Mouse (Mus musculus): Measurements from ENCODE around the gene Dact2. TPM values are rescaled to one million over a fixed set of nuclear protein-coding genes. Genes with fewer than 3 reads are reported as not detected.

The Dact2 gene
- polyA plus RNA-seq, 1 experiment from 2014 or later = 12.9 TPM

DNA sequence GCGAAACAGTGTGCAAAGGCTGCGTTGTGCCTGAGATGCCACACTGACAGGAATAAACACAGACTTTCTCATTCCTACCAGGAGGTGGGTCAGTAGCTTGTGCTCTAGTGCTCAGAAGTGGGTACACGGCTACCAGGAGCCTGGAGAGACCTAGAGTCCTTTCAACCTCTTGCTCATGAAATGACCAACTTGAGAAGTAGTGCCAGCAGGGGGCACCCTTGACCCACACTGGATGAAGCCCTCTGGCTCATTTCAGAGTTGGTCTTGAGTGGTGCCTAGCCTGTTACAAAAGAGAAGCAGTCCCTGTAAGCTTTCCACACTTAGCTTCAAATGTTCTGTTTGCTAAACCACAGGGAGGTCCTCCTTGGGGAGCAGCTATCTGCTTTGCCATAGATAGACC is 28.5 kb upstream of the Dact2 start:
- Histone ChIP-seq H3K27ac (peak overlapping the region; percentile 68; the same call in 1 of the 2 replicates), H3K4me2 (no peak overlapping the region), H3K9me3 (replicated peaks) (no peaks in the 10 kb centered on the region), H3K9ac (no peak overlapping the region), H3K4me1 (peaks cover 16% of the 10 kb centered on the region), H3K36me3 (no peaks in the 10 kb centered on the region), H3K4me3 (replicated peaks) (no peak overlapping the region), H3K27me3 (peaks cover 63% of the 10 kb centered on the region)
- ATAC-seq (replicated peaks; ENCODE audit: low FRiP score) = peak; percentile 27
- 54% methylated on average over 3 of the region's 3 CpGs for WGBS

DNA sequence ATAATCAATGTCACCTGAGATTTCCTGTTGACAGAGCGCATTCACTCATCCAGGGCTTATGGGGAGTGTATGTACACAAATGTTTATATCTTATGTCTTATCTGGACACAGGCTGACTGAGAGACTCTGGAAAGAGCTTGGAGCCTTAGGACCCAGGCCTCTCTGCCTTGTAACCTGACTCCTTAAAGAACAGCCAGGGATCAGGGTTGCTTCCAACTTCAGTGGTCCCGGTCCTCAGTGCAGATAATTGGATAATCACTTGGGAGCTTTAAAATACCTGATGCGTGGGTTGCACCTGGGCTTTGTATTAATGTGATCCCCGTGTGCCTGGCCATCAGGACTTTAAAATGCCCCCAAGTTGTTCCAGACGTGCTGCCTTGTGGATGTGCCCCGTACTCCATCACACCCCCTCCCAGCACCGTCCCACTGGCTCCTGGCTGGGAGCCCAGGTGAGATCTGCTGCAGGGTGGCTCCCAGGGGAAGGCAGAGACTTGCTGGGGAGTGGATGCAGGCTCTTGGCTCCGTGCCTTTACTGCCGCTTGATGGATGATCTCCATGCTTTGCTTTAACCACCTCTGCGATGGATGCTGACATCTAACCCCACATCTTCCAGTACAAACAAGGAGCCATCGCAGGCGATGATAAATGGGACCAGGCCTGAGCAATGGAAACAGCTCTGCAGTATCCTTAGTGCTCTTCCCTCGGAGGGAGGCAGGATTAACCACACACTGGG is 26.8 kb upstream of the Dact2 start:
- H3K36me3 ChIP-seq = no peaks in the 10 kb centered on the region
- peaks cover 19% of the 10 kb centered on the region for H3K4me1 ChIP-seq
- WGBS = 12% methylated on average over 13 of the region's 13 CpGs
- H3K9ac ChIP-seq = no peak overlapping the region
- no peak overlapping the region for H3K4me3 ChIP-seq (replicated peaks)
- H3K27me3 ChIP-seq = peaks cover 55% of the 10 kb centered on the region
- H3K4me2 ChIP-seq = 0 out of 2 replicates have a peak overlapping the region, but pooled peaks have one; percentile 1
- H3K27ac ChIP-seq = peak overlapping the region; percentile 51
- ATAC-seq (replicated peaks; ENCODE audit: low FRiP score) = peak; percentile 70
- no peaks in the 10 kb centered on the region for H3K9me3 ChIP-seq (replicated peaks)

DNA sequence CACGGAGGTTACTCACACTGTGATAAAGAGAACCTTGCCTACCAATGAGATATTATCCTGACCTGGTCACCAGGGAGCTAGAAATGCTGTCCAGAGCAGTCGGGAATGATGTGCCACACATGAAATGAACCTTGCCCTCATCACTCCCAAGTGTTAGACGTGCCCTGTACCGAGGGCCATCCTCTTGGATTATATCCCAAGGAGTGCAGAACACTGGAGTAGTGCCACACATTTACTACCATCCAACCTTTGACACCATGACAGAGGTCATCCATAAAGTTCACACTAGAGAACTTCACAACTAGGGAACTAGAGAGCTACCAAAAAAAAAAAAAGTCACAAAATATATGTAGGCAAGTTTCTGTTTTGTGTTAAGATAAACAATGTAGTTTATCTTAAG is 24.3 kb upstream of the Dact2 start:
- peaks cover 33% of the 10 kb centered on the region for H3K27me3 ChIP-seq
- no peak for ATAC-seq (replicated peaks; ENCODE audit: low FRiP score)

DNA sequence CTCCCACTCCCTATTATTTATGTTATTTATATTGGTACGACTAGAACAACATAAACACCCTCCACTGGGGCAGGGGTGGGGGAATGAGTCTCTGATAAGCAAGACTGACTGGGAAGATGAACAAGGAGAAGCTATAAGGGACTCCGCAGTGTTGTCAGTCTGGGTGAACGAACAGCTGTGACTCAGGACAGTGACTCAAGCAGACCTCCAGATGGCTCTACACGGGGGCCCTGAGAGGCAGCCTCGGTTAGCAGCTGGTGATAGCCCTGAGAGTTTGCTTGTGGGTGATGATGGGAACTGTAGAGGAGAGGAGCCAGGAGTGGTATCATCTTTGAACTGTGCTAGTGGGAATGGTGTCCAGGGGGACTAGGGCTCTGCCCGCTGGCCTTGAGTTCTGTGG is 23.5 kb upstream of the Dact2 start:
- peaks cover 26% of the 10 kb centered on the region for H3K27me3 ChIP-seq
- 45% methylated on average over 6 of the region's 6 CpGs for WGBS
- H3K36me3 ChIP-seq = no peaks in the 10 kb centered on the region
- no peak overlapping the region for H3K9ac ChIP-seq
- H3K4me3 ChIP-seq (replicated peaks) = no peak overlapping the region
- H3K4me1 ChIP-seq = peaks cover 19% of the 10 kb centered on the region
- no peaks in the 10 kb centered on the region for H3K9me3 ChIP-seq (replicated peaks)
- ATAC-seq (replicated peaks; ENCODE audit: low FRiP score) = no peak; the same call in 1 of the 2 replicates
- no peak overlapping the region for H3K4me2 ChIP-seq
- no peak overlapping the region for H3K27ac ChIP-seq

More for the DNA sequence above, 24.3 kb upstream of the Dact2 start:
- H3K9me3 ChIP-seq (replicated peaks) = no peaks in the 10 kb centered on the region
- no peak overlapping the region for H3K9ac ChIP-seq
- no peak overlapping the region for H3K4me3 ChIP-seq (replicated peaks)
- no peaks in the 10 kb centered on the region for H3K36me3 ChIP-seq
- no peak overlapping the region for H3K4me2 ChIP-seq
- H3K27ac ChIP-seq = no peak overlapping the region
- peaks cover 19% of the 10 kb centered on the region for H3K4me1 ChIP-seq
- WGBS = 56% methylated on average over 4 of the region's 4 CpGs

DNA sequence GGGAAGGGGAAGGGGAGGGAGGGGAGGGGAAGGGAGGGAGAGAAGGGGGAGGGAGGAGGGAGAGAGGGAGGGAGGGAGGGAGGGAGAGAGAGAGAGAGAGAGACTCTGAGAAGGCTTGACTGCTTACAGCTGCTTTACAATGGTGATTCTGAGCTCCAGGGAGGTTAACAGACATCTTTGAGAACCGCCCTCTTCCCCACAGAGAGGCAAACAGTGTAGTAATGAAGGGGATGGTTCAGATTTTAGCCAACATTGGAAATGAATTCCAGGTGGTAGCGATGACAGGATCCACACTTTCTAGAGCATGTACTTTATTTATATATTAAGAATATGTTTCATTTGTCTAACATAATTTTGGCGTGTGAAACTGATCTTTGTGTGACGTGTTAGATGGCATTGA is 22.7 kb upstream of the Dact2 start:
- H3K4me1 ChIP-seq = peaks cover 21% of the 10 kb centered on the region
- H3K4me3 ChIP-seq (replicated peaks) = no peak overlapping the region
- H3K4me2 ChIP-seq = no peak overlapping the region
- peaks cover 19% of the 10 kb centered on the region for H3K27me3 ChIP-seq
- ATAC-seq (replicated peaks; ENCODE audit: low FRiP score) = no peak
- H3K36me3 ChIP-seq = no peaks in the 10 kb centered on the region
- H3K27ac ChIP-seq = no peak overlapping the region
- no peak overlapping the region for H3K9ac ChIP-seq
- WGBS = 46% methylated on average over 4 of the region's 4 CpGs
- H3K9me3 ChIP-seq (replicated peaks) = no peaks in the 10 kb centered on the region

DNA sequence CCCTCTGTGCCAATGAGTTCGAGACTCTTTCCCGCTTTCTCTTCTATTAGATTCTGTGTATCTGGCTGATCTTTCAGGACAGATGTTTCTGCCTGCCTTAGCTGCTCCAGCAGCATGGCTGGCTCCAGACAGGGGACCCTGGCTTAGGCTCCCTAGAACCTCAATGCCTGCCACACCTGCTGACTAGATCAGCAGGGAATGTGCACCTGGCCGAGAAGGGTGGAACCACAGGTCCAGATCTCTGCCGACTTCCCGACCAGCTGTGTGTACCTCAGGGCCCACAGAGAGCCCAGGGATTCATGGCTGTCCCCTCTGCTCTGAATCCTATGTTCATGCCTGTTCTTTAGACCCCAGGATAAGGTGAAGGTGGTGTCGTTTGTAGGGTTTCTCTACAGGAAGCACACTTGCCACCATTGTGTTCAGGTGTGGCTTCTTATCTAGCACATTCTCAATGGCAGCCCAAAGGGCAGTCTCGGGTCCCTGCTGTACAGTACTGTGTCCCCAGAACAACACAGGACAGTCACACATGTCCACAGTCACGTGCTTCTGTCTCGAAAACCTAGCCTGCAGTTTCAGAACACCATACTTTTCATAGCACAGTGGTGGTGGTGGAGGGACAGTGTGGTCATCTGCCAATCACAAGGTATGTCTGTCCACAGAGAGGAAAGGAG is 22.0 kb upstream of the Dact2 start:
- no peak overlapping the region for H3K4me3 ChIP-seq (replicated peaks)
- no peak for ATAC-seq (replicated peaks; ENCODE audit: low FRiP score)
- no peaks in the 10 kb centered on the region for H3K36me3 ChIP-seq
- WGBS = 73% methylated on average over 9 of the region's 9 CpGs
- peaks cover 19% of the 10 kb centered on the region for H3K27me3 ChIP-seq
- no peak overlapping the region for H3K27ac ChIP-seq
- no peaks in the 10 kb centered on the region for H3K9me3 ChIP-seq (replicated peaks)
- H3K4me1 ChIP-seq = peaks cover 17% of the 10 kb centered on the region
- no peak overlapping the region for H3K4me2 ChIP-seq
- H3K9ac ChIP-seq = no peak overlapping the region

DNA sequence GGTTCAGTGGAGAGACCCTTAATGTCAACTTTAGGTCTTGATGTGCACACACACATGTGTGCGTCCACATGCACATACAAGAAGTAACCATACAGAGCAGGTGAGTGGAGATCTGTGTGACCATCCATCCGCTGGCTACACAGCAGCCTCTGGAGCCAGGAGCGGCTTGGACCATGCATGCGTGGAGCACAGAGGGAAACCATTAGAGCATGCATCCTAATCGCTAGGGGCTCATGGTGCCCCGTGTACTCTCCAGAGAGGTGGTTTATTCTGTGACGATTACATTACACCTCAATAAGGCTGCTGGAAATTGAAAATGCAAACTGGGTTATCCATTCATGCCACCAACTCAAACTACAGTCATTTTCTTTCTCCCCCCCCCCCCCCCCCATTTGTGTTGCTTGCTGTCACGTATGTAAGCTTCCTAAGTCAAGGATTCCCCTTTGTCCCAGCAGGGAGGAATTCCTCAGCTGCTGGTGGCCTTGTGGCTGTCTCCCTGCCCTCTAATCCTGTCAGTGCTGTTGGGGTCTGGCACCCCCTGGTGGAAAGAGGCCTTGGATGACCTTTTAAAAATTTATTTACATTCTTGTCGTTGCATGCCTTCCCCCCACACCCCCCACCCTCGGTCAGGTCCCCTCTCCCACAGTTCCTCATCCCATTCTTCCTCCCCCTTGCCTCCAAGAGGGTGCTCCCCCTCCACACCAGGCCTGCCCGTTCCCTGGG is 17.9 kb upstream of the Dact2 start:
- Histone ChIP-seq H3K4me2 (no peak overlapping the region), H3K4me1 (0 out of 2 replicates have a peak, but pooled peaks cover 2% of the 10 kb centered on the region), H3K4me3 (replicated peaks) (no peak overlapping the region), H3K27me3 (peaks cover 5% of the 10 kb centered on the region; the same call in 1 of the 2 replicates), H3K36me3 (no peaks in the 10 kb centered on the region), H3K9ac (no peak overlapping the region), H3K27ac (no peak overlapping the region), H3K9me3 (replicated peaks) (no peaks in the 10 kb centered on the region)
- ATAC-seq (replicated peaks; ENCODE audit: low FRiP score) = no peak
- WGBS = 32% methylated on average over 11 of the region's 11 CpGs

DNA sequence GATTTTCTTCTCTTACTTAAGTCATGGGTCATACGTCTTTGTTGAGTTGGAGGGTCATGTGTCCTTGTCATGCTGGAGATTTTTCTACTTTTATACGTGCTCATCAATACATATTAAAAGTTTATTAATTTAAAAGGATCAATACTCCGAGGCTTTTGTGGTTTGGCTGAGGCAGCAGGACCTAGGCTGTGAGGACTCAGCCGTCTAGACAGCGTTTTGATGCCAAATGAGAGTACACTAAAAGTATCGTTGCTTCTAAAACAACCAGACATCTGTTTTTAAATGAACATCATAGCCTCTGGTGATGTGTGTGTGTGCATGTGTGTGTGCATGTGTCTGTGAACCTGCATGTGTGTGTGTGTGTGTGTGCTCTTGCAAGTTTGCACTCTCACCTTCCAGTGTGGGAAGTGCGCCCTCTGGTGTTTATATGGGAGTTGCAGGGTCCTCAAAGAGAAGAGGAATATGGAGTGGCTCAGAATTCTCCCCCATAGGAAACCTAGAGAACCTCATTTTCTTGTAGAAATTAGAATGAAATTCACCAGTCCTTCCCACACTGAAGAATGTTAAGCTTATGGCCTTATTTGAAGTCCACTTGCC is 16.6 kb upstream of the Dact2 start:
- H3K9ac ChIP-seq = no peak overlapping the region
- WGBS = 65% methylated on average over 7 of the region's 7 CpGs
- ATAC-seq (replicated peaks; ENCODE audit: low FRiP score) = no peak
- H3K27ac ChIP-seq = no peak overlapping the region
- H3K4me3 ChIP-seq (replicated peaks) = no peak overlapping the region
- H3K4me2 ChIP-seq = no peak overlapping the region
- H3K36me3 ChIP-seq = no peaks in the 10 kb centered on the region
- H3K4me1 ChIP-seq = 0 out of 2 replicates have a peak, but pooled peaks cover 2% of the 10 kb centered on the region
- H3K9me3 ChIP-seq (replicated peaks) = no peaks in the 10 kb centered on the region
- no peaks in the 10 kb centered on the region for H3K27me3 ChIP-seq

DNA sequence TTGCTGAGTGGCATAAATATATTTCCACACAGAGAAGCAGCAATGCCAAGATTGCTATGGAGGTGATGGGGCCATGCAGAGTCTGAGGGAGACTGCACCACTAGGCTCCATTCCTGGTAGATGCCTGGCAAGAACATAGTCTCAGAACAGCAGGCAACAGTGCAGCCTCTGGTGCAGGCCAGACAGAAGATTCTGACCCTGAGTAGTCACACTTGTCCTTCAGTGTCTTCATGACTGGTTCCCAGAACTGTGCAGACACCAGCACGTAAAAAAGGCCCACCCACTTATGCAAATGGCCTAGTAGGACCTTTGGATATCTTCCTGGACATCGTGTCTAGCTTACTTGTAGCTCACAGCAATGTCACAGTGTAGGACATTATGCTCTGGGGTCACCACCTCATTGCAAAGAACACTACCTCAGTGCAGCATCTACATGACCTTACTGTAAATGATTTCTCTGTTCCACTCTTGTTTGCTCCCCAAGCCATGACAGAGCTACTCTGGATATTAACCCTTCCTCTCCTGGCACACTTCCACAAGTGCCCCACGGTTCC is 9.9 kb upstream of the Dact2 start:
- H3K9ac ChIP-seq = no peak overlapping the region
- no peak overlapping the region for H3K4me2 ChIP-seq
- 53% methylated on average over 3 of the region's 3 CpGs for WGBS
- H3K4me1 ChIP-seq = no peaks in the 10 kb centered on the region
- H3K27me3 ChIP-seq = 0 out of 2 replicates have a peak, but pooled peaks cover 3% of the 10 kb centered on the region
- no peaks in the 10 kb centered on the region for H3K36me3 ChIP-seq
- no peaks in the 10 kb centered on the region for H3K9me3 ChIP-seq (replicated peaks)
- H3K4me3 ChIP-seq (replicated peaks) = no peak overlapping the region
- no peak overlapping the region for H3K27ac ChIP-seq
- no peak; the same call in 1 of the 2 replicates for ATAC-seq (replicated peaks; ENCODE audit: low FRiP score)

DNA sequence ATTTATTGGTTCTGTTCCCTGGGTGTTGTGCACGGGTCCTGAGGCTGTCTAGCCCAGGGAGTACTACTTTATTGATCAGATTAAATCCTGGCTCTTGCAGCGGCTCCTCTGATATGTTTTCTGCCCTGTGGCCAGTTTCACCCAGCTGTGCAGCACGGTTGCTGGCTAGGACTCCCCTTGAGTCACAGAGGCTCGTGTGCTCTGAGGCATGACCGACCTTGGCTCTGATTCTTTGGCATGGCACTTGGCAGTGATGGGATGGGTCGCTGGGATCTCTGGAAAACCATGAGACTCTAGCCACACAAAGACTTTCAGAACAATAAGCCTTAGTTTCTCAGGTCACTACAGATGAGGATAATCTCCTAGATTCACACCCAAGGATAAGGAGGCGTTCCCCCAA is 8.7 kb upstream of the Dact2 start:
- Histone ChIP-seq H3K4me3 (replicated peaks) (no peak overlapping the region), H3K9me3 (replicated peaks) (no peaks in the 10 kb centered on the region), H3K27me3 (0 out of 2 replicates have a peak, but pooled peaks cover 7% of the 10 kb centered on the region), H3K4me1 (0 out of 2 replicates have a peak, but pooled peaks cover 4% of the 10 kb centered on the region), H3K9ac (no peak overlapping the region), H3K4me2 (no peak overlapping the region), H3K36me3 (no peaks in the 10 kb centered on the region), H3K27ac (no peak overlapping the region)
- ATAC-seq (replicated peaks; ENCODE audit: low FRiP score) = no peak; the same call in 1 of the 2 replicates
- 64% methylated on average over 7 of the region's 7 CpGs for WGBS

DNA sequence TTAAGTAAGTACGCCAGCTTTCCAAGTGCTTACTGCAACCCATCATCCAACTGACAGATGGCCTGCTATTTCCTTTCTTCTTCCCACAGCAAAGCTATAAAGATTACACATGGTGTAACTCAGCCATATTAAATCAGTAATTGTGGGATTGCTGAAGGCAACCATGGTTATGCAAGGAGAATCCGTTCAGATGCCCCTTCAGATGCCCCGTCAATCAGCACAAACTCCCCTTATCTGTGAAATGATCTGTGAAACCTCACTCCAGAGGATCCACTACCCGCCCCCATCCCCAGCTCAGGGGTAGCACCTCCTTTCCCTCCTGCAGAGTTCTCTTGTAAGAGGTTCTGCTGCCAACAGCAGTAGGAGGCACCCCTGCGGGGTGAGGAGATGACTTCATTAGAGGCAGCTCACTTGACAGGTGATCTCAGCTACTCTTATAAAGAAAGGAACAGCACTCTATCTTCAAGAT is 3.0 kb upstream of the Dact2 start:
- no peak overlapping the region for H3K9ac ChIP-seq

More for the DNA sequence above, 3.0 kb upstream of the Dact2 start:
- 23% methylated on average over 5 of the region's 5 CpGs for whole genome bisulfite sequencing
- Histone ChIP-seq H3K9me3 (replicated peaks) (no peaks in the 10 kb centered on the region), H3K27ac (no peak overlapping the region), H3K36me3 (no peaks in the 10 kb centered on the region), H3K4me1 (peaks cover 35% of the 10 kb centered on the region), H3K4me3 (replicated peaks) (no peak overlapping the region), H3K27me3 (peaks cover 57% of the 10 kb centered on the region), H3K4me2 (no peak overlapping the region)
- ATAC-seq (replicated peaks; ENCODE audit: low FRiP score) = no peak

All from kidney, embryonic 15.5 days (tissue).